Mouse (Mus musculus) T-helper 17 cell (primary cell): ENCODE measurements at regions not wholly inside any gene's neighbourhood (a gene's known extent, or its start where the extent isn't known, plus 50 kb on each side); places are given as distances from the start of the nearest gene placed in this dataset.
"Not testable (repeated sequence)": the region's sequence is repeated elsewhere in the genome, so short reads cannot be mapped to it uniquely, and the experiment has no call there.

ENCODE experiments used
- in situ Hi-C, 2 experiments: fragments of 300-600 bp; cut with MboI, MseI; formaldehyde crosslinking; loops; 1 replicate in 1 of 2; 2 replicates in 1 of 2; pipeline ENCODE4 v1.15.1; 2025; ENCODE audit warnings: high pct_unique_total_duplicates in 2 of 2

DNA sequence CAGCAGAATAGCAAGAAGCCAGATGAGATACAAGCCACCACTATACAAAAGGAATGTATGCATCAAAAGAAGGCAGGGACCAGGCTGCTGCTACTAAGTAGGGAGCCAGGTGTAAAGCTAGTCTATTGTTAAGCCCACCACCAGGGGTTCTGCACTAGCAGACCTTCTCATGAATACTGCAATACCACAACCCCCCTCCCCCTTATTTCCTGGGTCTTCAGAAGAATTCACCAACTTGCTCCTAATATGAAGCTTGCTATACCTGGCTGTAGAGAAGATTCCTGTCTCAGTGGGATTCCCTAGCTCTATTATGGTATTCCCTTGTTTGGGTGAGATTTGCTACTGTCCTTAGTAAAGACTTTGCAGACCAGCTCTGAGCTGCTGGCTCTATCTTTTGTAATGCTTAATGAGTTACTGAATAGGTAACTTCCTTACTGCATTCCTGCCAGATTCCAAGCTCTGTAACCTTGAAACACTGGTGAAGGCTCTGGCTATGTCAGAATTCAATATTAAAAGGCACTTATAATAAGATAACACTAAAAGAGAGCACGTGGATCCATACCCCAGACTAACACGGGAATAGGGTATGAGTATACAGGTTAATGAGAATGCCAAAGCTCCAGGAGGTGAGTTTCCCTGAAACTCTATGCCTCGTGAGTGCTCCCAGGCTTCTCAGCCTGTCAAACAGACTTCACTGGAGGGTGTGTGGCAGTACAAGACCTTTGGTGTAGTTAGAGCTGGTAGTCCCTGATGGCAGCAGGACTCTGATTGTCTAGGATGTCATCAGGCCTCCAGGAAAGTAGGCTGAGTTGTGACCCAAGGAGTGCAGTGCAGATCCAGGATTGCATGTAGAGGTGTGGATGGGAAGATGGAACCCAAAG lies 455.5 kb downstream of the Plxdc2 start:
- in situ Hi-C loops, result not testable (repeated sequence)

DNA sequence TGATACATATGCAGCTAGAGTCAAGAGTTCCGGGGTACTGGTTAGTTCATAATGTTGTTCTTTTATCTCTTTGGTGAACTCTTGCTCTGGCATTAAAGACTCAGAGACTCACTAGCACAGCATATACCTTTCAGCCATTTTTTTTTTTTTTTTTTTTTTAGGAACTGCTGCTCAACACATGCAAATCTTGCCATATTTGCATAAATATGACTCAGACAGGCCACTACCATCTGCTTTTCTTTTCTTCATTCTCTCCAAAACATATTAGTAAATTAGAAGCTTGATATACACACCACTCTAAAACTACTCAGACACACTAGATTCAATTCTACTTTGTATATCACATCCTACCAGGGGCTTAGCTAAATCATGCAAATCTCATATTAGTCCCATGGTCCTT lies 464.3 kb downstream of the Plxdc2 start:
- in situ Hi-C loops, result no loop called here

DNA sequence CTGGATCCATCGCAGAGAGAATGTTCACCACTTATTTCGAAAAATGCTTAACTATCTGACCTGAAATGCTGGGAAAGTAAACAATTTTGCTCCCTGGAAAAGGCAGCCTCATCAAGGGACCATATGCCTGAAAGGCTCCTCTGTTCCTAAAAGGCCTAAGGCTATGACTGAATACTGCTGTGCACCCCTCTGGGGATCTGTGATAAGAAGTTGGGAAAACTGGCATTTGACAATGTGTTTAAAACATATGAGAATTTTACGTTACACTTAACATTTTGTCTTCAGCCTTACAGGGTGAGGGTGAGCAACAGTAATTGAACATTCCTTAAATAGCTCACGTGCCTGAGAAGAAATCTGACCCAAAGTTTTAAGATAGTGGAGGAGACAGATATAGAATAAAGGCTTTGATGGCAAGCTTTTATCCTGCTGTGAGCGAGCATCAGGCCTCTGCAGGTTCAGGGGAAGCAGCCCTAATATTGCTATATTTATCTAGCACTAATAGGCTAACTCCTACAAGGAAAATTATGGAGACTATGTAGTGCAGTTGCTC lies 468.7 kb downstream of the Plxdc2 start:
- in situ Hi-C loops, result no loop called here

DNA sequence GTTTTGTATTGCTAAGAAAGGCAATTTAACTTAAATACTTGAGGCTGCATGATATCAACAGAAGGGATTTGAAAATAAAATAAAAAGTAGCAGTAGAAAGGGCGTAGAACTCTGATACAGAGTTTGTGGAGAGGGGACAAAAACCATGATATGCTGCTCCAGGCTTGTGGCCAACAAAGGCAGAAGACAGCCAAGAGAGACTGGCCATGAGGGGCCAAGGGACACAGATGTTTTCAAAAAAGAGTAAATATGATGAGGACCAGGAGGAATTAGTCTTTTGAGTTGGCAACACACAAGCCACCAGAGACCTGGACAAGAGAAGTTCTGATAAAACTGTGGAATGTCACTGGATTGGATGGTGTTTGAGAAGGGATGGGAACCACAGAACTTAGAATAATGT lies 471.2 kb downstream of the Plxdc2 start:
- in situ Hi-C loops, result no loop called here

DNA sequence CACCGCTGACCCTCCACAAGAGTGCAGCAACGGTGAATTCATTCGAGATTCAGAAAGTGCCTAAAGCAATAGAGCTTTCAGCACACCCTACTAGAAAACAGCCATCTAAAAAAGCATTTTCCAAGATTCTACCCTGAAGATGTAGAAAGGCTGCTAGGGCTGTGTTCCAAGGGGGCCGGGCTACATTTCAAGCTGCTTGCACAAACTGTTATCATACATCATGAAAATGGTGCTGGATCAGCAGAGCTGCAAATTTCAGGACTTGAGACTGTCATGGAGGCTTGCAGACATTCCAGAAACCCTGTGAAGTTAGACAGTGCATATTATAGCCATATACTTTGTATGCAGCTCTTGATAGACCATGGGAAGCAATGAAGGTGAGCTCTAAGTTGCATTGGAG lies 479.9 kb downstream of the Plxdc2 start:
- in situ Hi-C loops, result no loop called here

DNA sequence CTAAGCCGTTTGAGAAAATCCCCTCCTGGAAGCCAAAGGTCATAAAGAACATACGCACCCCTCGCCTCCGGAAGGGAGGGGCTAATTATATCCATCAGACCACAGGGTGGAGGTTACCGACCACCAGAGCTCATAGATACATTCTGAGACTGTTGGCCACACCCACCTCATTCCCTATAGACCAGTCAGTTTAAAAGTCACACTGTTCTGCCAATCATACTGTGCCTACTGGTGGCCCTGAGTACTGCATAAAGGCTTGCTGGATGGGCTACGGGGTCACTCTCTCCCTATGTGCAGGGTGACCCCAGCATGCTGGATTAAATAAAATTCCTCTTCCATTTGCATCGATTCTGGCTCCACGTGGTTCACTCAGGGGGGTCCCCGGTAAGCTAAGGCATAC lies 482.6 kb downstream of the Plxdc2 start:
- in situ Hi-C loops, result no loop called here

DNA sequence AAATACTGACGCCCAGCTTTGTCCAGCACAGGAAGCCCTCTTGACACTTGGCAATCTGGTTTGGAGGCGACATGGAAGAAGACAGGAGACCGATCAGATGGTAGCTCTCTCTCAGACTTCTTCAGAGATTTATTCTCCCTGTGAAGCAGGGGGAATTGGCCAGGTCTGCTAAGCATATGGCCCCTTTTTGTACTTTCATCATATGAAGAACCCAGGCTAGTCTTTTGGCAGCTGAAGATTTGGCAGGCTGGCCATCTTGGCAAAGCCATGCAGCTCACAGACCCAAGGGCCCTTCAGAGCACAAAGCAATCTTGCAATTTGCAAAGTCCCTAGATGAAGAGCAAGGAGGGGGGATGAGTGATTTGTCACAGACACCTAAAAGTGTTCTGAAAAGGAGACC lies 493.8 kb downstream of the Plxdc2 start:
- in situ Hi-C loops, result no loop called here

DNA sequence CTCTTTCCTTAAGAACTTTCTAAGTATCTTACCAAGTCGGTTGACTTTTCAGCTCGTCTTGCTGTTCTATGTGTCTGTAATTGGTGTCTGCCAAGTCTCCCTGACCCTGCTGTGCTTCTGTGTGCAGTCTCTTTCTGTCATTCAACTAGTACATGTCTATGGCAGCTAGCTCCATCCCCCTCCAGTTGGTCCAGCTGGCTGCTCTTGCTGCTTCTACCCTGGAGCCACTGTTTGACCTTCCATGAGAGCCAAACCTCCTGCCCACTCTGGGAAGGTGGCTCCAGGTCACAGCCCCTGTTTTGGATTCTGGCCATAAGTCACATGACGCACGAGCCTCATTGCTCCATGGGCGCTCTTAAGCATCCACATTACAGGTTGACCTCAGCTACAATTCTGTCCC lies 504.0 kb downstream of the Plxdc2 start:
- in situ Hi-C loops, result no loop called here

DNA sequence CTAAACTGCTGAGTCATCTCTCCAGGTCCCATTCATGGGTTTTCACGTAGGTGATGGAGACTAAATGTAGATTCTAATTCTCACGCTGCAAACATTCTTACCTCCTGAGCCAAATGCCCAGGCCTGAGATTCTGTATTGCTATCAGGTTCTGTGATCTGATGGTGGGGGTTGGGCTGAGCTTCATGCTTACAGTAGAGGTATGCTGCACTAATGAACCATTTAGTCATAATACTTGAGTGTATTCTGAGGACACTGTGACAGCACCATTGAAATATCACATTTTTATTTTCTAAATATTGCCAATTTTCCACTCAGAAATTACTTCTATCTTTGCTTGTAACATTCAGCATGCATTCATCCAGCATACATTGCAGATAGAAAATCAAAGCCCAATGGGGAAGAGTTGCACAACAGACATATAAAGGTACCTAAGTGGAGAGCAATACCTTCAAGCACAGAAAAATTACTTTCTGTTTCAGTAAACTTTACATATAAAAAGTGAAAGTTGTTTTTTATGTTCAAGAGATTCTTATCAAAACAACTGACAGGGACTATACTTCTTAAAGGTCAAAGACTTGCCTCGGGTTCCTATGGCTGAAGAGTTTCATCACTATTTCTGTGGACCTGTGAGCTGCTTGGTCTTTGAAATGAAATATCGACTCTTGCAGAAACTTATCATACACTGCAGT lies 510.2 kb downstream of the Plxdc2 start:
- in situ Hi-C loops, result no loop called here

DNA sequence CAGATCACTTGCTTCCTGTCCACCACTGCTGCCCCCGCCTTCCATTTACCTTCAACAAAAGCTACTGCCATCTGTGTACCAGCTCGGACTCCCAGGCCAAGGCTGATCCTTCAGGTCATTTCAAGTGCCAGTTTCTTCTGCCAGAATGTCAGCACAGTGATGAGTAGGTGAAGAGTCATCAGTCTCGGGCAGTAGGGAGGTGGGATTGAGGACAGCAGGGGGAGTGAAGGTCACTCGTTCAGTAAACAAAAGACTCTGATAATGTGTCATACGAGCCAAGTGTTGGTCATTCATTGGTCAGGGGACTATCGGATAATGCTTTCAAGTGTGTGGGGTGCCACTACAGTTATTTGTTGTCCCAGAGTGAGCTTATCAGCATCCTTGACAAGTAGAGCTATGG lies 536.3 kb downstream of the Plxdc2 start:
- in situ Hi-C loops, result not testable (repeated sequence)

DNA sequence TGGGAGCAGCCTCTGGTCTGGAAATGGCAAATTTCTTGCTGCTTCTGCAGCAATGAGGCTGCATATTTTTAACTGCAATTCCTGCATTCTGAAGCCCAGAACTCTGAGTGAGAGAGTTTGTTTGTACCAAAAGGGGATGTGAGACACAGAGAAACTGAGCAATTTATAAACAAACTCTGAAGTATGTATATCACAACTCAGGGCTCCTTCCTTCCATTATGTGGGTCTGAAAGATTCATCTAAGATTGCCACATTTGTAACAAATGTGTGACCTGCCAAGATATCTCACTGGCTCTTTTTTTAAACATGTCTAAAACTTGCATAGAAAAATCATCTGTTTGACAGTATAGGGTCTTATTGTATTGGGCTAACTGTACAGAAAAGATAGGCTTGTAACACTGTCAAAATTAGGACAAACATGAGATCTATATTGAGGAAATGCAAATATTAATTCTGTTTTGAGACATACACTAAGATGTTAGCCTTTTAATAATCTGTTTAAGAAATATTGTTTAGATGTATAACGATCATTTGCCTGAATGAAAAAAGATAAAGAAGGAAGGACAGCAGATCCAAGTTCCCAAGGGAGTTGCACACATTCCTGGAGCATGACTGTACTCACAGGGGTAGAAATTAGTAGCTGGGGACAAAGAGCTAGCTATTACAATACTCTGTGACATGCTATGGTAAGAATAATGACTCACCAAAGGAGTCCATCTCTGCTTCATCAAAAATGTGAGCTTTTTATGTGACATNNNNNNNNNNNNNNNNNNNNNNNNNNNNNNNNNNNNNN lies 553.3 kb downstream of the Plxdc2 start:
- in situ Hi-C loops, result no loop called here

DNA sequence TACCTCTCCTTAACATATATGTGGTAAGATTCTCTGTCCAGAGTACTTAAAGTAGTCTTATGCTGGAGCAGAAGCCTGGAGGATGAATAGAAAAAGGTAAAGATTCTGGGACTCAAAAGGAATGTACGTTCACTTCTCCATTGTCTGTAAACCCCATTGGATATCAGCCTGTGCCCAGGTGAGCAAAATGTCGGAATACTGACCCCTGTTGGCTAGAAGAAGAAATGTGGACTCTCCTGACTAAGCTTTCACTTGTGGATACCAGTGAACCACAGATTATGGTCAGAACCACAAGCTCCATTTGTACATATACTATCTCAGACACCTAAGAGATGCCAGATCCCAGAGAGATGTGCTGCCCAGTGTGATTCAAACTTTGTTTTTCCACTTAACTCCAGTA lies 558.5 kb downstream of the Plxdc2 start:
- in situ Hi-C loops, result no loop called here

DNA sequence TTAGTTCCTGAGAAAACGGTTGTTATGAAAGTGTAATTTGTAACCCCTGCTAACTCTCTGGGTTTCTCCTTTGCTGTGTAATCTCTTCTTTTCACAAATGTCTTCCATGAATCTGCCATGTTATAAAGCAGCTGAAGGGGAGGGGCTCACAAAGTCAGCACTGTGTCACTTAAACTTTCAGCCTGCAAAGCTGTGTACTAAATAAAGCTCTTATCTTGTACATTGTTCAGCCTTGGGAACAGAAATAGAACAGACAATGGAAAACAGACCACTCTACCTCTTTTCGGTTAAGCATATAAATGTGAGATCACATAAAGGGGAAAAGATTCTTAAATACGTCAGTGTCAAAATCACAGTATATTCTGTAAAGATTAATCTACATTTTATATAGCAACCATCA lies 573.9 kb downstream of the Plxdc2 start:
- in situ Hi-C loops, result loop anchor here in 1 of 2 experiments (10.0 kb wide), 1 partner anchor 845 kb away; no protein-coding TSS in a partner anchor

DNA sequence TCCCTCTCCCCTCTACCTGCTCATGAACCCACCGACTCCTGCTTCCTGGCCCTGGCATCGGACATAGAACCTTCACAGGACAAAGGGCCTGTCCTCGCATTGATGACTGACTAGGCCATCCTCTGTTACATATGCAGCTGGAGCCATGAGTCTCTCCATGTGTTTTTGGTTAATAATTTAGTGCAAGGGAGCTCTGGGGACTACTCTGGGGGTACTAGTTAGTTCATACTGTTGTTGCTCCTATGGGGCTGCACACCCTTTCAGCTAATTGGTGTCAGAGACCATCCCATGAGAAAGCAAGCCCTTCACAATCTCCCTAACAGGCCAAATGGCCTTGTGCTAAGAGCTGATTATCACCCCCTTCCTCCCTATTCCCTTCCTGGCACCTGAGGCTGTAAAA lies 603.3 kb downstream of the Plxdc2 start:
- in situ Hi-C loops, result no loop called here

DNA sequence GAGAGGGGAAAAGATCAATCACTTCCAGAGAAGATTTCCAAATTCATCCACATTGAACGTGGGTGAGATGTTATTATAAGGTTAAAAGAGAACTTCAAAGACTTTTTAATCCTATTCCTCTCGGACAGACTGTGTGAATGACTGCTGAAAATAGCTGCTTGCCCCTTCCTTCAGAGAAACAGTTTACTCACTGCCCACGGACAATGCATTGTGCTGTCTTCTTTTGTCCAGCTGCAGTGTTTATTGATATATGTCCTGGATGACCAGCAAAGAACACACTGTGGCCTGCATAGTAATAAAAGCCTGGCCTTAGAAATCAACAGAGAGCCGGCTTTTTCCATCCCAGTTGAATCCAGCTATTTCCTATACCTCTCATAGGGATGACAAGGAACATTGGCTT lies 621.3 kb downstream of the Plxdc2 start:
- in situ Hi-C loops, result no loop called here

DNA sequence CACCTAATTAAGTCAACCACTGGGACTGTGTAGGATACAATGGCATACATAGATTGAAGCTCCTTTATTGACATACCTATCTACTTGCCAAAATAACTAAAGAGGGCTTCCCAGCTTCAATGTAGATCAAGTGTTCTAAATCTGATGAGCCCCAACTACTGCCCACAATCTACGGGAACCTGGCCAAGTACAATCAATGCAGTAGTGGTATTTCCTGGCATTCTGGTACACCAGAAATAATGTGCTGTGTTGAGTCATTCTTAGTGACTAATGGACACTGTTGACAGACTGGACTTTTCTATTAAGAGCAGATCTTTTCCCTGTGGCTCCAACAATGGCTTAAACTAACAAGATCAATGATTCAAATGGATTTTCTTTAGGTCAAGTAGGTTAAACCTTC lies 626.7 kb downstream of the Plxdc2 start:
- in situ Hi-C loops, result no loop called here

DNA sequence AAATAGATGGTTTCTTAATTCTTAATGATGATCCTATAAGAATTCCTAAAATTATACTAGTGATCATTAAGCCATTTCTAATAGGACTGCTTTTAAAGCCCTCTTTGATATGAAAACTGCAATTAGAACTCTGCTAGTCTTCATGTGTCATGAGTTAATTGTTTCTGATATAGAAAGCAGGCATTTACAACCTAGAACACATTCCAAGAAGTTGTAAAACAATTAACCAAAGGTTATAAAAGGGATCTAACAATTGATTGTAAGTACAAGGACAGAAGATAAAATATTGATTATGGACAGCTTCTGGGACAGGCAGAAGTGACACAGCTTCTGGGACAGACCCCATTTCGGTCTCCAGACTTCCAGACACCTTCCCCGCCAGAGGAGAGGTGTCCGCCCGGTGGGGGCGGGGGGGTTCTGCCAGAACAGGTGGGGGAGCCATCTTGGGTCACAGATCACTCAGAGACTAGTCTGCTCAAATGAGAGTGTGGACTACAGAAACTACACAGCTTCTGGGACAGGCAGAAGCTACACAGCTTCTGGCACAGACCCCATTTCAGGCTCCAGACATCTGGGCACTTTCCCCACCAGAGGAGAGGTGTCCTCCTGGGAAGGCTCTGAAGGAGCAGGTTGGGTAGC lies 627.6 kb downstream of the Plxdc2 start:
- in situ Hi-C loops, result no loop called here
